ENCODE assay signal across 10 mouse cellular contexts in the genomic region with DNA sequence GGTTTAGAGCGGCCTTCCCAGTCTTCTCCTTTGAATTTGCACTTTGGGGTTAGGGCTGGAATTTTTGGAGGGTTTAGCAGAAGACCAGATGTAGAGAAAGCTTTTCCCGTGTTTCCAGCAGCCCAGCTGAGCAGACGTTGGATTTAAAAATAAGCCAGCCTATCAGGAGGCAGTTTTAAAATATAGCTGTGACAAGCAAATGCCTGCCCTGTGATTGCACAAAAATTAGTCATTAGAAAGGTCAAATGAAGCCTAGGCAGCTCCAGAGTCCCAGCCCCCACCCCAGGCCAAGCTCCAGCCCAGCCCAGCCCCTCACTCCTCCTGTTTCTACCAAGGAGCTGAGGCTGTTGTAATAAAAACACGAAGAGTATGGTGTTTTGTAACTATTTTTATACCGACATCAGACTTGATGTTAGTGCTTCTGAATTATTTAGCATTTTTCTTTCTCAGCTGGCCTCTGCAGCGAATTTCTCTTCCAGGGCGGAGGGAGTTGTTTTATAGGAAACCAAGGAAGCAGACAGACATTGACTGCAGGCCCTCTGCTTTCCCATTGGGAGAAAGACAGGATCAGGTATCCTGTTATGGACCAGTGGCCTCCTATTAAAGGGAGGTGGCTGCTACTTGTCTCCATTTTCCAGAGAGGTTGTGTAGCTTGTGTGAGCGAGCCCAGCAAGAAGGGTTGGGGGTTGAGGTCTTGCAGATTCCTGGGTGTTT. TPM values are rescaled to one million over a fixed set of nuclear protein-coding genes. Genes with fewer than 3 reads are reported as not detected.
DNase-seq lines count a peak whose midpoint lies in the region; ATAC-seq lines count a peak whose summit lies in the region.
"Had no signal": no experiment of that assay in that cellular context is flagged by ENCODE, and none has a peak within 500 bp of the region (broad histone marks: within the 10 kb centered on the region; RNA-seq: fewer than 3 reads in every experiment).

No protein-coding gene starts in this region.

- H3K4me2 ChIP-seq in heart, embryonic 12.5 days, result peak overlapping the region; percentile 20; the same call in 1 of the 2 replicates
- no peak overlapping the region for H3K4me2 ChIP-seq in heart, embryonic 11.5 days
- no peak overlapping the region for H3K4me2 ChIP-seq in embryonic facial prominence, embryonic 14.5 days (ENCODE audit: low read depth, low read length)
- no peak overlapping the region for H3K4me2 ChIP-seq in midbrain, embryonic 16.5 days (ENCODE audit: low read length)

- H3K4me3 ChIP-seq in heart, embryonic 12.5 days, result no peak overlapping the region
- no peak overlapping the region for H3K4me3 ChIP-seq in heart, embryonic 11.5 days (ENCODE audit: low read depth, low read length)
- no peak overlapping the region for H3K4me3 ChIP-seq in embryonic facial prominence, embryonic 14.5 days (ENCODE audit: low read depth, low read length)
- no peak overlapping the region for H3K4me3 ChIP-seq in midbrain, embryonic 16.5 days (ENCODE audit: low read depth, low read length)

- peak; percentile 29 to 40 for DNase-seq in left cerebral cortex, postnatal 14 days (ENCODE audit: low spot score in 2 of 2)
- DNase-seq in left cerebral cortex, adult 9 months (ENCODE audit: low spot score in 2 of 2), result no peak
- no peak for DNase-seq in embryonic facial prominence, embryonic 14.5 days (ENCODE audit: low spot score)
- DNase-seq in frontal cortex, postnatal 14 days (ENCODE audit: low spot score in 2 of 2), result no peak

- H3K4me1 ChIP-seq in heart, embryonic 12.5 days (replicated peaks), result peaks cover 19% of the 10 kb centered on the region
- peaks cover 7% of the 10 kb centered on the region for H3K4me1 ChIP-seq in heart, embryonic 11.5 days (ENCODE audit: control insufficient read depth, insufficient read depth, low read length)
- H3K4me1 ChIP-seq in embryonic facial prominence, embryonic 14.5 days (ENCODE audit: control insufficient read depth, insufficient read depth, low read length), result peaks cover 11% of the 10 kb centered on the region
- H3K4me1 ChIP-seq in midbrain, embryonic 16.5 days (ENCODE audit: control insufficient read depth, insufficient read depth, low read length), result peaks cover 26% of the 10 kb centered on the region

- no peak overlapping the region for H3K27ac ChIP-seq in heart, embryonic 12.5 days (ENCODE audit: poor library complexity, severe bottlenecking)
- H3K27ac ChIP-seq in heart, embryonic 11.5 days (ENCODE audit: low read depth, low read length), result no peak overlapping the region
- H3K27ac ChIP-seq in embryonic facial prominence, embryonic 14.5 days (replicated peaks; ENCODE audit: low read depth, low read length), result 0 out of 2 replicates have a peak overlapping the region, but pooled peaks have one; percentile 7
- no peak overlapping the region for H3K27ac ChIP-seq in midbrain, embryonic 16.5 days (ENCODE audit: low read length)
- H3K27ac ChIP-seq: liver, embryonic 14.5 days had no signal

- WGBS in heart, embryonic 12.5 days, result 61% methylated on average over 8 of the region's 8 CpGs
- WGBS in heart, embryonic 11.5 days (ENCODE audit: insufficient replicate concordance), result 69% methylated on average over 8 of the region's 8 CpGs
- WGBS in embryonic facial prominence, embryonic 14.5 days, result 39% methylated on average over 8 of the region's 8 CpGs
- 66% methylated on average over 8 of the region's 8 CpGs for WGBS in midbrain, embryonic 16.5 days

- no peak overlapping the region for H3K9ac ChIP-seq in heart, embryonic 12.5 days
- no peak overlapping the region for H3K9ac ChIP-seq in heart, embryonic 11.5 days (ENCODE audit: low read depth, low read length)
- no peak overlapping the region for H3K9ac ChIP-seq in embryonic facial prominence, embryonic 14.5 days (ENCODE audit: low read depth, low read length)
- 0 out of 2 replicates have a peak overlapping the region, but pooled peaks have one; percentile 6 for H3K9ac ChIP-seq in midbrain, embryonic 16.5 days (ENCODE audit: low read depth, low read length)
- H3K9ac ChIP-seq: liver, embryonic 14.5 days had no signal

- intact Hi-C loops in left cerebral cortex, postnatal 14 days (cut with DNase I), result no loop called here

- H3K27me3 ChIP-seq in heart, embryonic 12.5 days (replicated peaks), result no peaks in the 10 kb centered on the region
- no peaks in the 10 kb centered on the region for H3K27me3 ChIP-seq in heart, embryonic 11.5 days (ENCODE audit: control insufficient read depth, insufficient read depth, low read length)
- H3K27me3 ChIP-seq in embryonic facial prominence, embryonic 14.5 days (replicated peaks; ENCODE audit: control insufficient read depth, insufficient read depth, low read length), result no peaks in the 10 kb centered on the region
- H3K27me3 ChIP-seq in midbrain, embryonic 16.5 days (ENCODE audit: control insufficient read depth, insufficient read depth, low read depth, low read length), result no peaks in the 10 kb centered on the region

- no peak for ATAC-seq in heart, embryonic 12.5 days (ENCODE audit: insufficient number of reproducible peaks, low FRiP score)
- ATAC-seq in heart, embryonic 11.5 days (replicated peaks; ENCODE audit: insufficient number of reproducible peaks, low FRiP score, low TSS enrichment), result no peak
- peak; percentile 30 for ATAC-seq in embryonic facial prominence, embryonic 14.5 days (ENCODE audit: low read depth)
- ATAC-seq in midbrain, embryonic 16.5 days, result no peak
- ATAC-seq in cerebellum, adult (ENCODE audit: insufficient number of reproducible peaks, low FRiP score, low TSS enrichment), result no peak
- ATAC-seq: CD4-positive, CD25-positive, alpha-beta regulatory T cell, adult 4 months had no signal

- no peaks in the 10 kb centered on the region for H3K9me3 ChIP-seq in heart, embryonic 12.5 days (replicated peaks)
- H3K9me3 ChIP-seq in heart, embryonic 11.5 days (replicated peaks; ENCODE audit: control insufficient read depth, low read length), result no peaks in the 10 kb centered on the region
- H3K9me3 ChIP-seq in embryonic facial prominence, embryonic 14.5 days (ENCODE audit: control insufficient read depth, low read length), result no peaks in the 10 kb centered on the region
- no peaks in the 10 kb centered on the region for H3K9me3 ChIP-seq in midbrain, embryonic 16.5 days (replicated peaks; ENCODE audit: control insufficient read depth, low read length, poor library complexity, severe bottlenecking)

- no peaks in the 10 kb centered on the region for H3K36me3 ChIP-seq in heart, embryonic 12.5 days
- no peaks in the 10 kb centered on the region for H3K36me3 ChIP-seq in heart, embryonic 11.5 days (ENCODE audit: control insufficient read depth, insufficient read depth, low read length)
- H3K36me3 ChIP-seq in embryonic facial prominence, embryonic 14.5 days (ENCODE audit: control insufficient read depth, insufficient read depth, low read length), result no peaks in the 10 kb centered on the region
- H3K36me3 ChIP-seq in midbrain, embryonic 16.5 days (ENCODE audit: control insufficient read depth, insufficient read depth, low read length), result no peaks in the 10 kb centered on the region

RNA-seq across cellular contexts. Expression of a gene that starts 59.1 kb away (rescaled TPM):
- polyA plus RNA-seq in heart, embryonic 12.5 days (2016; fragmentation: Nextera tagmentation; extraction: Ambion mirVana), result 9.9 and 10.2 TPM in 2 replicates
- polyA plus RNA-seq in heart, embryonic 11.5 days (2014; fragmentation: Nextera tagmentation; extraction: Ambion mirVana), result 9.4 and 11.4 TPM in 2 replicates
- 100 to 1,000 TPM; 117 to 118 TPM for total RNA-seq in left cerebral cortex, postnatal 14 days (2021)
- polyA plus RNA-seq in embryonic facial prominence, embryonic 14.5 days (2014; fragmentation: Nextera tagmentation; extraction: Ambion mirVana), result 31.3 and 33.4 TPM in 2 replicates
- 41.4 and 53.4 TPM in 2 replicates for polyA plus RNA-seq in midbrain, embryonic 16.5 days (2015; fragmentation: Nextera tagmentation; extraction: Ambion mirVana)

Comparison
In these comparisons a context has a peak if more than half of its experiments do, and no peak if none do; other contexts are left out.
1. DNase-seq: peak in left cerebral cortex, postnatal 14 days (2 of 2); none in left cerebral cortex, adult 9 months (0 of 2), embryonic facial prominence, embryonic 14.5 days (single experiment) and frontal cortex, postnatal 14 days (0 of 2).